Mouse (Mus musculus) left cerebral cortex, postnatal 10 days (tissue): ENCODE results near the gene Rpl24. TPM values are rescaled to one million over a fixed set of nuclear protein-coding genes. Genes with fewer than 3 reads are reported as not detected.

Source experiments
- DNase-seq, 2 experiments: peaks; one replicate each; pipeline ENCODE4 v3.0.0; 2021 to 2022; ENCODE audit warnings: low spot score in 2 of 2, mixed read lengths in 1 of 2; ENCODE audit errors: extremely low spot score in 1 of 2
- intact Hi-C: fragments of 180-260 bp; cut with DNase I; formaldehyde crosslinking; loops from one replicate; pipeline ENCODE4 v1.15.1; 2025
- total RNA-seq, 2 experiments: library from RNA; stranded (reverse); gene quantifications; 2 replicates each; pipeline ENCODE4 v1.2.3; 2021

Gene Rpl24
- total RNA-seq, 2 experiments from 2014 or later: 397 to 401 TPM

DNA sequence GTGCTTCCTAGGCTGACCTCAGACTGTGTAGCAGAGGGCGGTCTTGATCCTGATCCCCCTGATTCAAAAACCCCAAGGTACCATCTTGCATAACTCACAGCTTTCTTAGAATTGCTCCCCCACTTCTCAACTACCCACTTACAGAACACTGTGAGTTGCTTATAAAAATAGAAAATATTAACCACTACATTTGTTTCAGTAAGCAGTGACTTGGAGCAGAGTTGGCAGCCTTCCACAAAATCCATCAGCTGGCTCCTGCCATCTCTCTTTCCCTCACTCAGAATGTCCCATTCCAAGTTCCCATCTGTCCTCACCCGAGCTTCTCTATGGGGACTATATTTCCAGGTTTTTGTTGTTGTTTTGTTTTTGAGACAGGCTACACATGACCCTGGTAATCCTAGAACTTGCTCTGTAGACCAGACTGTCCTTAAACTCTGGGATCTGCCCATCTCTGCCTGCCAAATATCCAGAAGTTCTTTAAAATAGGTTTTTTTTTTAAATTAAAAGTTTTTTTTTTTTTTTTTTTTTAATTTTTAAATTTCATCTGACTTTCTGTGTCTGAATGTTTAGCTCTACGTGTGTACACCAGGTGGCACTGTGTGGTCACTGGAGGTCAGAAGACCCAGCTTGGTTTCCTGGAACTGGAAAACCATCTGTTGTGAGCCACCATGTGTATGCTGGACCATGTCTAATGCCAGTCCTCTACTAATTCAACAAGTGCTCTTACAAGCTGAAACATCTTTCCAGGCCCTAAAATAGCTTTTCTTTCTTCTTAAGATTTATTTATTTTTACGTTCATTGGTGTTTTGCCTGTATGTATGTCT is 1.7 kb upstream of the Rpl24 start:
- no peak for DNase-seq
- intact Hi-C loops: no loop called here

DNA sequence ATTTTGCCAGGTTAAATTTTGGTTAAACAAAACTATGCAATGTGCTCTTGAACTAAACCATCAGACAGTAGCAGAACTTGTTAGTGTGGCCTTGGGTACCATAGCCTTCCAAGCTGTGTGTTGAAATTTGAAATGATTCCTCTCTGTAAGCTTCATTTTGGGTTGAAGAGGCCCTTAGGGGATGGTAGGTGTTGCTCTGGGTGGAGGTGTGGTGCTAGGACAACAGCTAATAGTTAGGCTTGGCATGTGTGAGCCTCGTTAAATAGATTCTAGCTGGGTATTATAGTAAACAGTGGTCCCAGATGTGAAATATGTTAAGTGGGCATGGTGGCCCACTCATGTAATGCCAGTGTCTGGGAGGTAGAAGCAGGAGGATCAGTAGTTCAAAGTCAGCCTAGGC is 1.1 kb downstream of the Rpl24 start:
- intact Hi-C loops: no loop called here
- no peak for DNase-seq

DNA sequence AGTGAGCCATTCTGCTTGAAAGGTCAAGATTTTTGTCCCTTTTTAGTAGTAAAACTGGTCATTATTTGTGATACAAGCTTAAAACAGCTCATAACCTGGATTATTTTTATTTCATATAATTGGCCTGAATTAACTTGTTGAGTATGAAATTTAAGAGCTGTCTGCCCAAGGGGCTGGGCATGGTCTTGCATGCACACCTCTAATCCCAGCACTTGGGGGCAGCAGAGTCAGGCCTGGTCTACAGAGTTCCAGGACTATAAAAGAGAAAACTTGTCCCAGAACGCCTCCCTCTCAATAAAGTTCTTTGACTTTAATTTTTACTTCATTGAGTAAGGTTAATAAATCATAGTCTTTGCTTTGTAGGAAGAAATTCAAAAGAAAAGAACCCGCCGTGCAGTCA is 3.1 kb downstream of the Rpl24 start:
- intact Hi-C loops: no loop called here
- DNase-seq: peak in 1 of 2 experiments; percentile 58

- intact Hi-C loops: loop anchor here (10.0 kb wide), 1 partner anchor 54 kb away; the partner anchor contains the start of gene Pcnp
- DNase-seq: no peak
These were observed 4.3 kb downstream of the Rpl24 start for GRCm38 (mm10) chr16:55970416-55970815.

GRCm38 (mm10) chr16:55971735-55972615 is 5.9 kb downstream of the Rpl24 start:
- DNase-seq: no peak

GRCm38 (mm10) chr16:55972626-55973201 is 6.6 kb downstream of the Rpl24 start:
- intact Hi-C loops: loop anchor here (10.0 kb wide), 1 partner anchor 52 kb away; the partner anchor contains the start of gene Pcnp
- DNase-seq: no peak

More at GRCm38 (mm10) chr16:55971735-55972615, 5.9 kb downstream of the Rpl24 start:
- intact Hi-C loops: loop anchor here (10.0 kb wide), 1 partner anchor 53 kb away; the partner anchor contains the start of gene Pcnp

GRCm38 (mm10) chr16:55973431-55974255 is 7.6 kb downstream of the Rpl24 start, which contains the start of gene Zbtb11:
Gene Zbtb11, plus strand, starts transcription at chr16:55973883.
- intact Hi-C loops: loop anchor here (10.0 kb wide), 1 partner anchor 51 kb away; the partner anchor contains the start of gene Pcnp
- DNase-seq: peak; percentile 99 to 100

GRCm38 (mm10) chr16:55974256-55974902 is 8.3 kb downstream of the Rpl24 start:
- peak; percentile 74 to 96 for DNase-seq
- intact Hi-C loops: loop anchor here (10.0 kb wide), 1 partner anchor 50 kb away; the partner anchor contains the start of gene Pcnp

DNA sequence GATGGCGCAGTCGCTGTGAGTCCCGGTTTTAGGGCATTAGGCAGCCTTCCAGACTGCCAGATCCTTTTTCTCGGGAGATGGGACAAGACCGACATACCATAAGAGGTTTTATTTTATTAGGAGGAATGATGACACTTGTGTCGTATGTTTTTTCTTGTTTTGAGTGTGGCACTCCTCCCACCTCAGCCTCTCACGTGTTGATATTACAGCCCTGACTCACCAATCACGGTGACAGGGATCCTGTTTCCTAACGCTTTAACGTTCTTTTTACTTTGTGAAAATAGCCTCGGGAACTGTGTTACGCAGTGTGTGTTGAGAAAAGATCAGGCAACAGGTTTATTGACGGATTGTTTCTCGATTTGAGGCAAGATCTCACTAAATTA is 8.8 kb downstream of the Rpl24 start:
- no peak for DNase-seq
- intact Hi-C loops: loop anchor here (10.0 kb wide), 1 partner anchor 50 kb away; the partner anchor contains the start of gene Pcnp

GRCm38 (mm10) chr16:55986001-55986400 is 19.9 kb downstream of the Rpl24 start:
- no peak for DNase-seq
- intact Hi-C loops: no loop called here

DNA sequence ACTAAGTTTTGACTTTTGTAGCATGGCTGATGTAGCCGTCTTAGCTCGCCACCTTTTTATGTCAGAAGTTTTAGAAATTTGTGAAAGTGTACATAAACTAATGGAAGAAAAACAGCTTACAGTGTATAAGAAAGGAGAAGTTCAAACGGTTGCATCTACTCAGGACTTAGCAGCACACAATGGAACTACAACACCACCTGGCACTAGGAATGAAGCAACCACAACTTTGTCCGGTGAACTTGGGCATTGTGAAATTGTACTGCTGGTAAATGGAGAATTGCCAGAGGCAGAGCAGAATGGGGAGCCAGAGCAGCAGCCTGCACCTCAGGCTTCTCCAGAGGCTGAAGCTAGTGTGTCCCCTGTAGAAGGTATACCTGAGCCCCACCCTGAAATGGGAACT is 24.2 kb downstream of the Rpl24 start:
- DNase-seq: no peak
- intact Hi-C loops: no loop called here

DNA sequence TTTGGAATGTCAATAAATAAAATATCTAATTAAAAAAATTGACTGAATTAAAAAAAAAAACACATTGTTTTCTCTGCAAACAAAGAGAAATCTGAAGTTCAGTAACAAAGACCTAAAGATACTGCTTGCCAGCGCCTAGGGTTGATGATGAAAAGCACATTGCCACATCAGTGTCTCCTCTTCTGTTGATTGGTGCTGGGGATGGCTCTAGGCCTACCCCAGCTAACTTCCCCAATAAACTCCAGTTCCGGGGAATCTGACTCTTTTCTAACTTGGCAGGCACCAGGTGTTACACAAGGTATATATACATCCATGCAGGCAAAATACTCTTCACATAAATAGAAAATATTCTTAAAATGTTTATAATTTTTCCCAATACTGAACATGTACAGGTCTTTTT is 28.2 kb downstream of the Rpl24 start:
- DNase-seq: no peak
- intact Hi-C loops: no loop called here

GRCm38 (mm10) chr16:56006798-56007197 is 40.7 kb downstream of the Rpl24 start:
- no peak for DNase-seq
- intact Hi-C loops: no loop called here

- intact Hi-C loops: no loop called here
- no peak for DNase-seq
These were observed 42.8 kb downstream of the Rpl24 start for GRCm38 (mm10) chr16:56008862-56009261.

GRCm38 (mm10) chr16:56012789-56013743 is 47.0 kb downstream of the Rpl24 start:
- DNase-seq: no peak
- intact Hi-C loops: no loop called here

DNA sequence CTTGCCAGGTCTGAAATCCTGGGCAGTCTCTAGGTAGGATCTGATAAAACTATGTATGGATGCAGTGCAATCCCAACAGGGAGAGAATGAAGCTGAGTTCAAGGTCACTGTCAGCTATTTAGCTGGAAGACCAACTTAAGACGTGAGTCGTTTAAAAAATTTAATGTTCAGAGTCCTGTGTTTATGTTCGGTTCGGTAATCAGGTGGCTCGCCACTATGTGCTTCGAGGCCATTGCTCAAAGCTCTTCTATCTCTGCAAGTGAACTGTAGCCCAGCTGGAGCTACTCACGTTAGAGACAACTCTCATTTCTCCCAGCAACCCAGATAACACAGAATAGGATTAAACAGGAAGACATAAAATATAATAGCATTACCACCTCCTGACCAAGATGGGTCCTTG is 48.0 kb downstream of the Rpl24 start:
- DNase-seq: no peak
- intact Hi-C loops: no loop called here

DNA sequence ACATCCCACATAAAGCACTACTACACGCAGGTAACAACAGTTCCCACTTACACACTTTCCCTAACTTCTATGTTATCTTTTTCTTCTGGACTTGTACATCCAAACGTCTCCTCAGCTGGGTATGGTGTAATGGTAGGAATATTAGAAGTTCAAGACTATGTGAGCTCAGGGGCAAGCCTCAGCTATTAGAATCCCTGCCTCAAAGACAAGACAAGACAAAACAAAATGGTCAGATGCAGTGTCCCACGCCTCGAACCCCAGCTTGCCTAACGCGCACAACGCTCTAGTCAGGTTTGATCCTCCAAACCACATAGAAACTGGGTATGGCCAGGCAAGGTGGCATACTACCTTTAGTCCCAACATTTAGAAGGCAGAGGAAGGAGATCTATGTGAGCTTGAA is 53.6 kb downstream of the Rpl24 start:
- DNase-seq: no peak
- intact Hi-C loops: loop anchor here (10.0 kb wide), 1 partner anchor 45 kb away; the partner anchor contains the start of gene Zbtb11
